Mouse (Mus musculus): Measurements from ENCODE around the gene Spop. TPM values are rescaled to one million over a fixed set of nuclear protein-coding genes. Genes with fewer than 3 reads are reported as not detected.

The Spop gene
- polyA plus RNA-seq, 1 experiment from 2014 or later = 140 TPM

DNA sequence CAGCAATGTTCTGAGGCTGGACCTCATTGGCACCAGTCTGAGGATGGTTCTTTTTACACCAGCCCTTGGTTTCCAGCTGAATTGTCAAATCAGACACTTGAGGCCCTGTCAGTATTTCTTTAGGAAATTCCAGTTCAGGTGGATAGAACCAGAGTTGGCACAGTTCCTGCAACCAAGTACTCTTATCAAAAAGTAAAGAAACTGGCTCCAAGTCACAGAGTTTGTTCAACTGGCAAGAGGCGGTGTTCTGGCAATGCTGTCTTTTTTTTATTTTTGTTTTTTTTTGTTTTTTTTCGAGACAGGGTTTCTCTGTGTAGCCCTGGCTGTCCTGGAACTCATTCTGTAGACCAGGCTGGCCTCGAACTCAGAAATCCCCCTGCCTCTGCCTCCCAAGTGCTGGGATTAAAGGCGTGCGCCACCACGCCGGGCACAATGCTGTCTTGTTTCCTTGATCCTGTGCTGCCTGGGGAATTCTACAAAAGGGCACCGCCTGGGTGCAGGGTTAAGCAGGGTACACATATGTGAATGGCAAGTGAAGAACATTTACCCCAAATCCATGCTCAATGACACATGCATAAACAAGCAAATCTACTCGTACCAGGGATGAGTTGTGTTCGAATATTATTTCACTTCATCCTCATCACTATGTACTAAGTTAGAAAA lies 4.3 kb upstream of the Spop start:
- Histone ChIP-seq H3K9me3 (ENCODE audit: low read length) (no peaks in the 10 kb centered on the region), H3K36me3 (ENCODE audit: insufficient read depth, low read length) (no peaks in the 10 kb centered on the region), H3K4me1 (ENCODE audit: insufficient read depth, low read depth, low read length) (no peaks in the 10 kb centered on the region), H3K4me2 (replicated peaks; ENCODE audit: low read depth, low read length) (no peak overlapping the region), H3K4me3 (ENCODE audit: low read depth, low read length) (no peak overlapping the region), H3K27ac (ENCODE audit: low read length) (0 out of 2 replicates have a peak overlapping the region, but pooled peaks have one; percentile 26), H3K27me3 (replicated peaks; ENCODE audit: insufficient read depth, low read length) (no peaks in the 10 kb centered on the region), H3K9ac (replicated peaks; ENCODE audit: low read depth) (no peak overlapping the region)
- ATAC-seq (no peak), DNase-seq (ENCODE audit: low spot score) (peak; percentile 88)
- 56% methylated on average over 10 of the region's 10 CpGs for WGBS
- TF ChIP-seq CTCF (IDR thresholded peaks at IDR 0.05) (no peak), EP300 (IDR thresholded peaks at IDR 0.05) (peak; percentile 45)

DNA sequence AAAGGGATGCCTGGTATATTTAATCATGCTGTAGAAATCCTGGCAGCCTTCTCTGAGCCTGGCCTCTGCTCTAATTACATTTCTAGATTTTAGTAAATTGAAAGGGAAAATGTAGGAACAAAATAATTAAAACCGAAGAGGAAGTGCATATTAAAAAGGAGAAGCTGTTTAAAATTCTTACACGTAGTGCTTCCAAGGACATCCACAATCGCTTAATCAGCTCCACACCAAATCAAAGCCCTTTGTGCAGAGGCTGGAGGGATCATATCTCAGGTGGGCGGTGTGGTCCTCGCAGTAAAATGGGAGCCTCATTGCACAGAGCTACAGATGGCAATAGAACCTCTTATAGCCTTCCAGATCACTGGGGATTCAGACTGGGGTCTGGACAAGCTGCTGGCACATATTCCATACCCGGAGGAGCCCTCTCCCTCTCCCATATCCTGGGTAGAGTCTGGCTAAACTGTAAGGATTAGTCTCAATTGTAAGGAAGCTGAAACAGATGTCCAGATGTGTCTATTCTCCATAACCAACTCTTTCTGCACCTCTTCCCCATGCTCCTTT lies 2.3 kb upstream of the Spop start:
- Histone ChIP-seq H3K9me3 (ENCODE audit: low read length) (no peaks in the 10 kb centered on the region), H3K4me3 (ENCODE audit: low read depth, low read length) (no peak overlapping the region), H3K36me3 (ENCODE audit: insufficient read depth, low read length) (no peaks in the 10 kb centered on the region), H3K4me1 (ENCODE audit: insufficient read depth, low read depth, low read length) (peaks cover 10% of the 10 kb centered on the region; the same call in 1 of the 2 replicates), H3K9ac (replicated peaks; ENCODE audit: low read depth) (no peak overlapping the region), H3K27ac (ENCODE audit: low read length) (0 out of 2 replicates have a peak overlapping the region, but pooled peaks have one; percentile 28), H3K4me2 (replicated peaks; ENCODE audit: low read depth, low read length) (no peak overlapping the region), H3K27me3 (replicated peaks; ENCODE audit: insufficient read depth, low read length) (no peaks in the 10 kb centered on the region)
- 63% methylated on average over 6 of the region's 6 CpGs for WGBS
- TF ChIP-seq EP300 (IDR thresholded peaks at IDR 0.05) = no peak
- TF ChIP-seq CTCF (IDR thresholded peaks at IDR 0.05) = no peak
- DNase-seq (ENCODE audit: low spot score) = no peak
- ATAC-seq = no peak

- TF ChIP-seq EP300 (IDR thresholded peaks at IDR 0.05) (no peak), CTCF (IDR thresholded peaks at IDR 0.05) (no peak)
- Histone ChIP-seq H3K9me3 (ENCODE audit: low read length) (no peaks in the 10 kb centered on the region), H3K4me3 (ENCODE audit: low read depth, low read length) (no peak overlapping the region), H3K27me3 (replicated peaks; ENCODE audit: insufficient read depth, low read length) (no peaks in the 10 kb centered on the region), H3K9ac (replicated peaks; ENCODE audit: low read depth) (no peak overlapping the region), H3K27ac (ENCODE audit: low read length) (peak overlapping the region; percentile 38; the same call in 1 of the 2 replicates), H3K4me2 (replicated peaks; ENCODE audit: low read depth, low read length) (no peak overlapping the region), H3K36me3 (ENCODE audit: insufficient read depth, low read length) (no peaks in the 10 kb centered on the region), H3K4me1 (ENCODE audit: insufficient read depth, low read depth, low read length) (peaks cover 10% of the 10 kb centered on the region; the same call in 1 of the 2 replicates)
- ATAC-seq = no peak
- DNase-seq (ENCODE audit: low spot score) = no peak
- WGBS = 83% methylated on average over 3 of the region's 3 CpGs
These were observed 1.3 kb upstream of the Spop start for GRCm38 (mm10) chr11:95412615-95413014.

GRCm38 (mm10) chr11:95414536-95415161 lies 769 bp downstream of the Spop start:
- no peaks in the 10 kb centered on the region for H3K9me3 ChIP-seq (ENCODE audit: low read length)
- peak; percentile 83 for ATAC-seq
- H3K36me3 ChIP-seq (ENCODE audit: insufficient read depth, low read length) = no peaks in the 10 kb centered on the region
- H3K4me2 ChIP-seq (replicated peaks; ENCODE audit: low read depth, low read length) = peak overlapping the region; percentile 58
- TF ChIP-seq EP300 (IDR thresholded peaks at IDR 0.05) = no peak
- TF ChIP-seq CTCF (IDR thresholded peaks at IDR 0.05) = peak; percentile 68
- H3K4me1 ChIP-seq (ENCODE audit: insufficient read depth, low read depth, low read length) = peaks cover 10% of the 10 kb centered on the region; the same call in 1 of the 2 replicates
- WGBS = under 1% methylated on average over 28 of the region's 28 CpGs
- H3K9ac ChIP-seq (replicated peaks; ENCODE audit: low read depth) = peak overlapping the region; percentile 54
- H3K27ac ChIP-seq (ENCODE audit: low read length) = peak overlapping the region; percentile 97
- H3K4me3 ChIP-seq (ENCODE audit: low read depth, low read length) = peak overlapping the region; percentile 67
- H3K27me3 ChIP-seq (replicated peaks; ENCODE audit: insufficient read depth, low read length) = no peaks in the 10 kb centered on the region
- peak; percentile 99 for DNase-seq (ENCODE audit: low spot score)

DNA sequence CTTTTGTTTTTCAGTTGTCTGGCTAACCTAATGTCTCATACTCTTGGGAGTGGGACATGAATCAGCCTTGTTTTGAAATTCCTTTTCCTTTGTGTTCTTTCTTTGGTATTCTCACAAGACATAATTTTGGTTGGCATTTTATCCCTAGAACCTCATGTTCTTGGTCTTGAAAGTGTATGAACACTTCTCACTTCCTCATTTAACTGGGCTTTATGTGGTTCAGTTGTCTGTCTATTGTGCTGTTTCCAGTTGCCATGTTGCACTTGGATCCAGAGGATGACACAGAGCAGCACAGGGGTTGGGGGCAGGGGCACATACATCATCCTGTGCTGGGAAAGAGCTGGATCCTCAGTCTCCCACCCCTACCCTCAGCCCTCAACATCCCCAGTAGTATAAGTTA lies 2.1 kb downstream of the Spop start:
- no peak overlapping the region for H3K9ac ChIP-seq (replicated peaks; ENCODE audit: low read depth)
- no peaks in the 10 kb centered on the region for H3K9me3 ChIP-seq (ENCODE audit: low read length)
- no peak overlapping the region for H3K4me3 ChIP-seq (ENCODE audit: low read depth, low read length)
- no peak for TF ChIP-seq CTCF (IDR thresholded peaks at IDR 0.05)
- no peak; the same call in 1 of the 2 replicates for TF ChIP-seq EP300 (IDR thresholded peaks at IDR 0.05)
- DNase-seq (ENCODE audit: low spot score) = no peak
- H3K36me3 ChIP-seq (ENCODE audit: insufficient read depth, low read length) = no peaks in the 10 kb centered on the region
- H3K27ac ChIP-seq (ENCODE audit: low read length) = no peak overlapping the region
- ATAC-seq = no peak
- no peaks in the 10 kb centered on the region for H3K27me3 ChIP-seq (replicated peaks; ENCODE audit: insufficient read depth, low read length)
- peak overlapping the region; percentile 15; the same call in 1 of the 2 replicates for H3K4me2 ChIP-seq (replicated peaks; ENCODE audit: low read depth, low read length)
- peaks cover 10% of the 10 kb centered on the region; the same call in 1 of the 2 replicates for H3K4me1 ChIP-seq (ENCODE audit: insufficient read depth, low read depth, low read length)

GRCm38 (mm10) chr11:95417341-95417740 lies 3.5 kb downstream of the Spop start:
- no peak overlapping the region for H3K9ac ChIP-seq (replicated peaks; ENCODE audit: low read depth)
- TF ChIP-seq EP300 (IDR thresholded peaks at IDR 0.05) (no peak), CTCF (IDR thresholded peaks at IDR 0.05) (no peak)
- H3K4me1 ChIP-seq (ENCODE audit: insufficient read depth, low read depth, low read length) = peaks cover 10% of the 10 kb centered on the region; the same call in 1 of the 2 replicates
- H3K27ac ChIP-seq (ENCODE audit: low read length) = no peak overlapping the region
- no peaks in the 10 kb centered on the region for H3K36me3 ChIP-seq (ENCODE audit: insufficient read depth, low read length)
- no peak for DNase-seq (ENCODE audit: low spot score)
- ATAC-seq = no peak
- WGBS = 77% methylated on average over 5 of the region's 5 CpGs
- H3K4me3 ChIP-seq (ENCODE audit: low read depth, low read length) = no peak overlapping the region
- no peaks in the 10 kb centered on the region for H3K9me3 ChIP-seq (ENCODE audit: low read length)
- H3K27me3 ChIP-seq (replicated peaks; ENCODE audit: insufficient read depth, low read length) = no peaks in the 10 kb centered on the region
- H3K4me2 ChIP-seq (replicated peaks; ENCODE audit: low read depth, low read length) = no peak overlapping the region

All from lung, postnatal 0 days (tissue).